Mouse (Mus musculus): Measurements from ENCODE around the gene Ogfod1. TPM values are rescaled to one million over a fixed set of nuclear protein-coding genes. Genes with fewer than 3 reads are reported as not detected.
"Not testable (repeated sequence)": the region's sequence is repeated elsewhere in the genome, so short reads cannot be mapped to it uniquely, and the experiment has no call there.

Ogfod1 gene
- total and polyA plus RNA-seq, 3 experiments, result 16.6 to 31.9 (median 26.9) TPM

DNA sequence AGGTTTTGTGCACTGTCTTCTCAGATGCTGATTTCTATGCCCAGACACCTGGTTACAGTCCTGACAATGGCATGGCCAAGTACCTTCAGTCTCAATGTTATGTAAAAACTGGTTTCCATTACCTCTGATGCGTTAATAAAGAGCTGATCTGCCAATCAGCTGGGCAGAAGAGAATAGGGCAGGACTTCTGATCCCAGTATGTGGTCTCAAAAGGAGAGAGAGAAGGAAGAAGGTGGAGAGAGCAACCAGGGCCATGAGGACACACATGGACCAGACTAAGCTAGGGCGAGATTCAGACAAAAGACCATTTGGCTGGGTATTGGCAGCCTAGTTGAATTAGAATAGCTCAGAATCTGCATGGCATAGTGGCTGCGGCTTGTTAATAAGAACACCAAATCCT lies 3.4 kb upstream of the Ogfod1 start:
- dilution Hi-C loops (cut with MboI; ENCODE audit: extremely low pct_ligation_motif_present, extremely low pct_unique_long_range_greater_than_20kb, low sequenced_read_pairs), result no loop called here

GRCm38 (mm10) chr8:94035200-94035599 lies 1.8 kb upstream of the Ogfod1 start:
- TF ChIP-seq SIN3A (IDR thresholded peaks at IDR 0.05; ENCODE audit: low read length) (no peak), CHD1 (IDR thresholded peaks at IDR 0.05; ENCODE audit: low read depth, low read length) (peak; percentile 52; the same call in 1 of the 2 replicates)
- no peak for DNase-seq (ENCODE audit: extremely low read depth)
- Histone ChIP-seq H3K27me3 (replicated peaks) (no peaks in the 10 kb centered on the region), H3K9ac (ENCODE audit: insufficient read depth, low read depth) (peak overlapping the region; percentile 97), H3K9me3 (replicated peaks; ENCODE audit: low read length) (no peaks in the 10 kb centered on the region), H3K4me1 (ENCODE audit: control insufficient read depth in 1 of 2, insufficient read depth in 2 of 2) (peaks cover 9 to 41% of the 10 kb centered on the region in 2 experiments), H3K79me2 (replicated peaks; ENCODE audit: control insufficient read depth, extremely low read depth, insufficient read depth, poor library complexity, severe bottlenecking) (peaks cover 61% of the 10 kb centered on the region), H3K4me3 (replicated peaks in 1 of 3; ENCODE audit: low read depth in 2 of 3, low read length in 2 of 3, poor library complexity in 1 of 3) (peak overlapping the region; percentile 32 to 75 (median 69)), H3K36me3 (replicated peaks in 1 of 2; ENCODE audit: control insufficient read depth in 1 of 2, insufficient read depth in 1 of 2, low read length in 1 of 2) (peaks cover 15 to 35% of the 10 kb centered on the region in 2 experiments), H3K4me2 (ENCODE audit: insufficient read depth, low read depth, poor library complexity, severe bottlenecking) (peak overlapping the region; percentile 91), H3K27ac (ENCODE audit: insufficient read depth, low read depth) (0 out of 2 replicates have a peak overlapping the region, but pooled peaks have one; percentile 4)
- in situ Hi-C loops (cut with MboI; ENCODE audit: low pct_ligation_motif_present, low pct_unique_long_range_greater_than_20kb, low sequenced_read_pairs), result no loop called here
- dilution Hi-C loops (cut with MboI; ENCODE audit: extremely low pct_ligation_motif_present, extremely low pct_unique_long_range_greater_than_20kb, low sequenced_read_pairs), result no loop called here

More for the DNA sequence above, 3.4 kb upstream of the Ogfod1 start:
- no peak overlapping the region for H3K4me3 ChIP-seq (replicated peaks in 1 of 3; ENCODE audit: low read depth in 2 of 3, low read length in 2 of 3, poor library complexity in 1 of 3)
- H3K27me3 ChIP-seq (replicated peaks), result no peaks in the 10 kb centered on the region
- no peak for DNase-seq (ENCODE audit: extremely low read depth)
- no peak for TF ChIP-seq TBP (conservative IDR thresholded peaks at IDR 0.05; ENCODE audit: low read depth, low read length)
- no peak for TF ChIP-seq GABPA (IDR thresholded peaks at IDR 0.05; ENCODE audit: insufficient replicate concordance, low read depth, low read length)
- TF ChIP-seq NRF1 (IDR thresholded peaks at IDR 0.05; ENCODE audit: low read depth, low read length), result no peak
- no peak for TF ChIP-seq NELFE (IDR thresholded peaks at IDR 0.05; ENCODE audit: low read depth, low read length)
- peaks cover 67% of the 10 kb centered on the region for H3K79me2 ChIP-seq (replicated peaks; ENCODE audit: control insufficient read depth, extremely low read depth, insufficient read depth, poor library complexity, severe bottlenecking)
- peaks cover 9 to 35% of the 10 kb centered on the region in 2 experiments for H3K4me1 ChIP-seq (ENCODE audit: control insufficient read depth in 1 of 2, insufficient read depth in 2 of 2)
- in situ Hi-C loops (cut with MboI; ENCODE audit: low pct_ligation_motif_present, low pct_unique_long_range_greater_than_20kb, low sequenced_read_pairs), result no loop called here
- H3K36me3 ChIP-seq (replicated peaks in 1 of 2; ENCODE audit: control insufficient read depth in 1 of 2, insufficient read depth in 1 of 2, low read length in 1 of 2), result peaks cover 24 to 36% of the 10 kb centered on the region in 2 experiments
- no peak overlapping the region for H3K4me2 ChIP-seq (ENCODE audit: insufficient read depth, low read depth, poor library complexity, severe bottlenecking)
- H3K27ac ChIP-seq (ENCODE audit: insufficient read depth, low read depth), result no peak overlapping the region
- no peaks in the 10 kb centered on the region for H3K9me3 ChIP-seq (replicated peaks; ENCODE audit: low read length)
- H3K9ac ChIP-seq (ENCODE audit: insufficient read depth, low read depth), result no peak overlapping the region

DNA sequence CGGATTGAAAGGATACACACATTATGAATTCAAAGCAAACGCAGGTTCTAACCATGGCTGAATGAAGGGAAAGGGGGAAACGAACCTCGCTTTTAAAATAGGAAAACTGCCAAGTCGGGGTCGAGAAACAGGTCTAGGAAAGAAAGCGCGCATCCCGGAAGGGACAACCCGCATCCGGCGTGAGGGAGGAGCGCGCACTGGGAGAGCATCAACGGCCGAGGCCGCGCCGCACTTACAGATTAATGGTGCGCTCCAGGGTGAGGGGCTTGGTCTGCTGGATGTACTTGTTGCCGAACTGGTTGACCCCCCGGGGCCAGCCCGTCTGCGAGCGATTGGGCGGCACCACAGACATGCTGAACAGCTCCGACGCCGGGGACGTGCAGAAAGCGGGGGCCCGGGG lies 457 bp upstream of the Ogfod1 start:
- H3K9ac ChIP-seq (ENCODE audit: insufficient read depth, low read depth), result peak overlapping the region; percentile 97
- dilution Hi-C loops (cut with MboI; ENCODE audit: extremely low pct_ligation_motif_present, extremely low pct_unique_long_range_greater_than_20kb, low sequenced_read_pairs); in situ Hi-C loops (cut with MboI; ENCODE audit: low pct_ligation_motif_present, low pct_unique_long_range_greater_than_20kb, low sequenced_read_pairs); H3K9me3 ChIP-seq (replicated peaks; ENCODE audit: low read length); H3K27me3 ChIP-seq (replicated peaks): not testable (repeated sequence)
- peak; percentile 77 for DNase-seq (ENCODE audit: extremely low read depth)
- peak overlapping the region; percentile 75 to 84 (median 78) for H3K4me3 ChIP-seq (replicated peaks in 1 of 3; ENCODE audit: low read depth in 2 of 3, low read length in 2 of 3, poor library complexity in 1 of 3)
- peaks cover 9 to 41% of the 10 kb centered on the region in 2 experiments for H3K4me1 ChIP-seq (ENCODE audit: control insufficient read depth in 1 of 2, insufficient read depth in 2 of 2)
- peaks cover 55% of the 10 kb centered on the region for H3K79me2 ChIP-seq (replicated peaks; ENCODE audit: control insufficient read depth, extremely low read depth, insufficient read depth, poor library complexity, severe bottlenecking)
- H3K4me2 ChIP-seq (ENCODE audit: insufficient read depth, low read depth, poor library complexity, severe bottlenecking), result peak overlapping the region; percentile 91; the same call in 1 of the 2 replicates
- TF ChIP-seq NELFE (IDR thresholded peaks at IDR 0.05; ENCODE audit: low read depth, low read length) (peak; percentile 67; the same call in 1 of the 2 replicates), TBP (conservative IDR thresholded peaks at IDR 0.05; ENCODE audit: low read depth, low read length) (0 out of 2 replicates have a peak, but pooled peaks have one; percentile 13), SIN3A (IDR thresholded peaks at IDR 0.05; ENCODE audit: low read length) (0 out of 2 replicates have a peak, but pooled peaks have one; percentile 34), MAX (IDR thresholded peaks at IDR 0.05; ENCODE audit: low read length) (peak; percentile 55; the same call in 1 of the 2 replicates)
- peaks cover 10 to 32% of the 10 kb centered on the region in 2 experiments for H3K36me3 ChIP-seq (replicated peaks in 1 of 2; ENCODE audit: control insufficient read depth in 1 of 2, insufficient read depth in 1 of 2, low read length in 1 of 2)
- H3K27ac ChIP-seq (ENCODE audit: insufficient read depth, low read depth), result peak overlapping the region; percentile 63
